Mouse (Mus musculus) CD4-positive, CD25-positive, alpha-beta regulatory T cell, adult 4 months (primary cell): ENCODE measurements around the gene Bola2. TPM values are rescaled to one million over a fixed set of nuclear protein-coding genes. Genes with fewer than 3 reads are reported as not detected.
"Not testable (repeated sequence)": the region's sequence is repeated elsewhere in the genome, so short reads cannot be mapped to it uniquely, and the experiment has no call there.

Experiments
- ATAC-seq: one replicate; pipeline ENCODE4 v1.8.0; 2017
- polyA plus RNA-seq, 2 experiments: library from polyadenylated mRNA; unstranded; fragments of 100-300 nt; shearing (Covaris generic); gene quantifications; one replicate each; pipeline ENCODE4 v1.2.1; 2017

Bola2 gene
- polyA plus RNA-seq: 100 to 1,000 TPM in 1 of 2 experiments, 10 to 100 TPM in 1; 82.6 to 175 TPM

DNA sequence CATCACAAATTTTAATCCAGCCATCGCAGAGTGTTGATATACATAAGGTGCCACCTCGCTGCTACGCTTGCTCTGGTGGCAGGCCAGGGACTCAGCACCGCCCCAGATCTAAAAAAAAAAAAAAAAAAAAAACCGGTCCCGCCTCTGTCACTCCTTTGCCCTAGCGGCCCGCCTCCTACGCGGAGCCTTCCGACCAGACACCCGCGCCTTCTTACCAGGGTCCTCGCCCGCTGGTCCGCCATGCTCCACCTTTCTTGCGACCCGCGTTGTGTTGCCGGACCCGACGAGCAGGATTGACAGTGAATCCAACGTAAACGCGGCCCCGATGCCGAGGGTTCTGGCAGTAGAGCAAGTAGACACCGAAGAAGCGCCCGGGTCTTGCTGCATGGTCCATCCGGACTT lies at the start of gene Bola2:
Bola2 (plus strand) TSS at position 192 of the 402 bp plus-strand sequence.
- peak; percentile 55 for ATAC-seq

DNA sequence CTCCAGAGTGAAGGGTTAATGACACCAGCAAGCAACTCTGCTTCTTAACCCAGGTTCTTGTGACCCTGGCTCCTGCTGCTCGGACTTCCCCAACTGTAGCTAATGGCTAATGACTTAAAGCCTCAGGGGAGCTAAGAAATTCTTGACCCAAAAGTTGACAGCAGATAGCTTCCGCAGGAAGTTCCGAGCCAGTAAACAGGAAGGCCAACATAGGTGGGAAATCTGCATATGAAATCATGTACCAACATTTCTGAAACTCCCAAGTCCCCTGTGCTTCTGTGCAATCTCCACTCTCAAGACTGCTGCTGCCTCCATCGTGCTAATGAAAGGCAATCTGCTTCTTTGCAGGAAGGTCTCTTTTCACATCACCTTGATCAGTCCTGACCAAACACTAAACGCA lies 49.5 kb upstream of the Bola2 start:
- no peak for ATAC-seq

DNA sequence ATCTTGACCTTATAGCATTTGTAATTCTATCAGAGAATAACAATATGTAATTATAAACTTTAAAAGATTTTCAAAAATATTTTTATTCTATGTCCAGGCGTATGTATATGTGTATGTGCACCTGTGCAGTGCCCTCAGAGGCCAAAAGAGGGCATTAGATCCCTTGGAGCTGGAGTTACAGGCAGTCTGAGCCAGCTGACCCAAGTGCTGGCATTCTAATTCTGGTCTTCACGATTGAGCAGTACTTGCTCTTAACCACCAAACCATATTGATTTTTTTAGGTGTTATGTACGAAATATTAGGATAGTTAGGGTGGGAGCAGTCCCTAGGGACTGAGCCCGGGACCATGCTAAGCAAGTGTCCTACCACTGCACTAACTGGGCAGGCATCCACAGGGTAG lies 46.7 kb upstream of the Bola2 start:
- no peak for ATAC-seq

DNA sequence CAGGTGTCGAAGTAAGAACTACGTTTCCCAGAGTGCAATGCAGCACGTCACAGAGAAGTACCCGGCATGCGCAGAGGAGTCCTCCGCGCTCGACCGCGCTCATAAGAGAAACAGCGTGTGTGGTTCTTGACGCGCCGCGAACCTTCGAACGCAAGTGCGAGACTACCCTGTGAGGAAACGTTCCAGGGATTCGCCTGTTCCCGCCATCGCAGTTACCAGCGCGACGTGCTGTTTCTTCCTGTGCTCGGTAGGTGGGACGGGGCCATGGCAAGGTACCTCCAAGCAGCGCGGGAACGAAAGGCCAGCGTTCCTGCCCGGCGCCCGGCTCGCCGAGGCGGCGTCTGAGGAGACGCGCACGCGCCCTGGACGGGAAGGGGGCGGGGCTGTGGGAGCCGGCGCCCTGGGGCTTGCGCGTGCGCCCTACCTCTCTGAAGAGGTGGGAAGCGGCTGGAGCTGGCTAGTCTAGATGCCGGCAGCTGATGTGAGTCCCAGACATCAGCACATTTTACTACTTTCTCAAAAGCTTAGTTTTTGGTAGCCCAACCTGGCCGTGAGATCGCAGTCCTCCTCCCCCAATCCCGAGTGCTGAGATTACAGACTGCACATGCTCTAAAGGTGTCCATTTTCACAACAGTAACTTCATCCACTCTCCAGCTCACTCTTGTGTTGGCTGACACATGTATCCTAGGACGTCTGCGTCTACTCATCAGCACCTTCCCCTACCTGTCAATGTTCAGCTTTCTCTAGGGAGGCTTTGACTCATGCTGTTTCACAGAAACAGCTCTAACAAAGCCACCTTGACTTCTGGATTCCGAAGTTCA lies 45.8 kb upstream of the Bola2 start, which contains the start of gene Sgf29:
Sgf29 (plus strand) TSS at position 79 of the 821 bp plus-strand sequence.
- ATAC-seq: peak; percentile 94

DNA sequence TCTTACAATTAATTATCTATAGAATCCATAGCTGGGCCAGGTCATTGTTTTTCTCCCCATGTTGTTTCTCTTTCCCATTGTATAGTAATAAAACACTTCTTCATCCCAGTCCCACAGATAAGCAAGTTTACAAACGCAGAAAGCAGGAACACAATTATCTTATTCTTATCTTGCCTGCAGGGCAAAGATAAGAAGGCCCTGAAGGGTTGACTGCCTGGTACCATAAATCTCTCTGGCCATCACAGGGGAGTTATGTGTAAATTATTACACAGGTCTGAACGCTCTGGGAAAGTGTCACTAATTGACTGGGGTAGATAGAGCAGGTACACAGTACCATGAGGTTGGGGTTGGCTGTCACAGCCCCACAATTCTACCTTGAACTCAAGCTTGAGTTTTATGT lies 44.3 kb upstream of the Bola2 start:
- no peak for ATAC-seq

DNA sequence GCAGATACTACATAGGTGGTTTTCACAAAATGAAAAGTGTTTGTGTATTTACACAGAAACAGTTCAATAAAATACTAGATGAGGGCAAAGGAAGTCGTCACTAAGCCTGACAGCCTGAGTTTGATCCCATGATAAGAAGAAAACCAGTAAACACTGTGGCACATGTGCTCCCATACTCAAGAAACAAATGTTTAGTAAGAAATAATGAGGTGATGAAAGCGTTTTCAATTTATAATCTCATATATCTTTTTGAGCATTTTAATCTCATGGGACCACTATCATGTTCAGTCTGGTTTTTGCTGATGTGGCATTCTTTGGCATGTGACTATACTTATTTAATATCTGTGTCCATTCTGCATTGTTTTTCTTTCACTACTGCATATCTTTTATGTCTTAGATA lies 41.2 kb upstream of the Bola2 start:
- no peak for ATAC-seq

DNA sequence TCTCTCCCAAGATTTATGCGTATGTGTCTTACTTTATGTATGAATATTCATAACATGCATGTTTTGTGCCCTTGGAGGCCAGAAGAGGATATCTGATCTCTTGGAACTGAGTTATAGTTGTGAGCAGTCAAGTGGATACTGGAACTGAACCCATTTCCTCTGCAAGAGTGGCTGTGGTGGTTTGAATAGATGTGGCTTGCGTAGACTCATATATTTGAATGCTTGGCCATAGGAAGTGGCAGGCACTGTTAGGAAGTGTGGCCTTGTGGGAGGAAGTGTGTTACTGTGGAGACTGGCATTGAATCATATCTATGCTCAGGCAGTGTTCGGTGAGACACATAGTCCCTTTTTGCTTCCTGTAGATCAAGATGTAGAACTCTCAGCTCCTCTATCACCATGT lies 39.5 kb upstream of the Bola2 start:
- peak; percentile 92 for ATAC-seq

DNA sequence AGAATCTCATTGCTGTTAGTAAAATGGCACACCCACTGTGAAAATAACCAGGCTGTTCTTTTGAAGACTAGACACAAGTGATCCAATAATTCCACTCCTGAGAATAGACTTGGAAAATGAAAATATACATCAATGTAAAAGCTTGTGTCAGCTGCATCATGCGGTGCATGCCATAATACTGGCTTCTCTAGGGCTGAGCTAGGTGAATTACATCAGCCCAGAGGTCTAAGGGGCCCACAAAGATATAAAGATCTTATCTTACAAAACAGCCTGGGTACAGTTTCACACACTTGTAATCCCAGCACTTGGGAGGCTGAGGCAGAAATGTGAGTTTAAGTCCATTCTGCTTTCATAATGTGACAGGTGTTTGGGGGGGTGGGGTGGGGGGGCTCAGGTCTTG lies 37.7 kb upstream of the Bola2 start:
- no peak for ATAC-seq

DNA sequence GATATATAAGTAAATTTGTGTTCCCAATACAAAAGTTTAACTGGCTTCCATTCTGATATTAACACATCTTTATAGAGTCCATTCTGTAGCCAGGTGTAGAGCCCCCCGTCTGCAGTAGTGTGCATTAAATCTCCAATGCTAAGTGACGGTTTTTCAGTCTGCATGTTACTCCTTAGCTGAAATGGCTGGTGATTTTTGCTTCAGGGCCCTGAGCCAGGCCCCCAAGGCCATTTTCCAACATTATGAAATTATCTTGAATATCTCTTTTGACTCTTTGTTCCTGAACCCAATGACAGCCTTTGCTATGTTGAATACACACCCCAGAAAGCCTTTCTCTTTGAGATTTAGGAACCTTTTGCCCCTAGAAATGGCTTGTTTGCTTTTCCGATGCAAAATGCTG lies 35.4 kb upstream of the Bola2 start:
- no peak for ATAC-seq

DNA sequence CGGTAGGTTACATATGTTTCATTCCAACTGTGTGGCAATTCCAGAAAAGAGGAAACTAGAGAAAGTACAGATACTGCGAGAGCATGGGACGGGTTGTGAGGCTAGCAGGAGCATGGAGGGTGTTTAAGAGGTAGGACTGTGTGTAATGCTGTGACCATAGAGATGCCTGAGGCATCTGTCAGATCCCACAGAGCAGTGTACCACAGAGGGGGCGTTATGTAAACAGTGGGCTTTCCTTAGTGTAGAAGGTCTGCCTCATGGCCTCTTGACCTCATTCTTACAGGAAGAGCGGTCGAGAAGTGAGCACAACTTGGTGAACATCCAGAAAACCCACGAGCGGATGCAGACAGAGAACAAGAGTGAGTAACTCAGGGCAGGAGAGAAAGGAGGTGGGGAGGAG lies 31.6 kb upstream of the Bola2 start:
- no peak for ATAC-seq

DNA sequence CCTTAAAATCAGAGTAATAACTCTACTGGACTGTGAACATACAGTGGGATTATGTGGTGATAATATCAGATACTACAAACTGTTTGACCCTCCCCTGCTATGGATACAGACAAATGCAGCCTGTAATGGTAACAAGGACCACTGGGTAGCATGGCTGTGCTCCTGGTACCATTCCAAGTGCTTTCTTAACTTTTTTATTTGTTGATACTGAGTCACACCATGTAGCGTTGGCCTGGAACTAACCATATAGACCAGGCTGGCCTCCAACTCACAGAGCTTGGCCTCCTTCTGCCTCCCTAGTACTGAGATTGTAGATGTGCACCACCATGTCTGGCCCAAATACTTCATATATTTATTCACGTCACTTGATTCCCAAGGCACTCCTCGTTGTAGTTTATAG lies 29.9 kb upstream of the Bola2 start:
- ATAC-seq: no peak

DNA sequence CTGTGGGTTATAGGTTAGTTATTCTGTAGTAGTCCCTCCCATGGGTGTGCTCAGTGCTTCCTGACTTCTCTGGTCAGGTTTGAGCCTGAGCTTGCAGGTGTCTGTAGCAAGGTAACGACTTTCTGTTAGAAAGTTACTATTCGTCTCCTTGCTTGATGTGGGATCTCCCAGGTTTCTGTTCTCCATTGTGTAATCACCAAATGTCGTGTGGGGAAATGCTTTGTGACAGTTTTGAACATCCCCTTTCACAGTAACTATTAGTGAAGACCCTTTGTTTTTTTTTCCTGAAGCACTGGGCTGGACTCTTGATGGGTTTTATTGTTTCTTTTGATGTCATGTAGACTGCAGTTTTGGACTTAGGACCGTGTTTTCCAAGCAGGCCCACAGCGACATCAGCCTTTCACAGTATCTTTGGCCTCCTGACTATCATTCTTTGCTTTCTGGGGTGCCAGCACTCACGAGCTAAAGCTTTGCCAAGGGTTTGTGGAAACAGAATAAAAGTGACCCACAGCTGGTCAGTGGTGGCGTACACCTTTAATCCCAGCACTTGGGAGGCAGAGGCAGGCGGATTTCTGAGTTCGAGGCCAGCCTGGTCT lies 27.6 kb upstream of the Bola2 start:
- no peak for ATAC-seq

DNA sequence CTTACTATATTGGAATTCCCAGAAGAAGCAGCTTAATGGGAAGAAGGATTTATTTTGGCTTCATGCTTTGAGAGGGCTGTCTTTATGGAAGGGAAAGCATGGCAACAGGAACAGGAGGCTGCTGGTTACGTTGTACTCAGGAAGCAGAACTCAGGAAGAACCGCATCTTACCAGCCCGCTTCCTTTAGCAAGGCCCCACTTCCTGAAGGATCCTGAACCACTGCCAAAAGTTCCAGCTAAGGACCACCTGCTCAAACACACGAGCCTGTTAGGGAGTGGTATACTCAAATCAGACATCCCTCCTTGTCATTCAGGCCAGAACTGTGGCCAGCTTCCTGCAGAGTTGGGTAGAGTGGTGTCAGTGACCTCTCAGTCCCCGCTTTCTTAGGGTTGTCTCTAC lies 26.7 kb upstream of the Bola2 start:
- no peak for ATAC-seq

DNA sequence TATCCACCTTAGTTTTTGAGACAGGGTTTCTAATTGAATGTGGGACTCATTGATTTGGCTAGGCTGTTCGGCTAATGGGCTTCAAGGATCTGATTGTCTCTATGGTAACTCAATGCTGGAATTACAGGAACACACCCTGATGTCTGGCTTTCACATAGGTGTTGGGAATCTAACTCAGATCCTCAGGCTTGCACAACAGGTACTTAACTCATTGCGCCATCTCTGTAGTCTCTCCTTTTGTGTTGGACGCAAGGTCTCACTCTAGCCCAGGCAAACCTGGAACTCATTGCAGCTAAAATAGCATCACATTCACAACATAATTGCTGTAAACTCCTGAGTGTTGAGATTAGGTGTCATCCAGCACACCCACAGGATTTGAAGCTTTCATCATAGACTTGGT lies 25.0 kb upstream of the Bola2 start:
- no peak for ATAC-seq

DNA sequence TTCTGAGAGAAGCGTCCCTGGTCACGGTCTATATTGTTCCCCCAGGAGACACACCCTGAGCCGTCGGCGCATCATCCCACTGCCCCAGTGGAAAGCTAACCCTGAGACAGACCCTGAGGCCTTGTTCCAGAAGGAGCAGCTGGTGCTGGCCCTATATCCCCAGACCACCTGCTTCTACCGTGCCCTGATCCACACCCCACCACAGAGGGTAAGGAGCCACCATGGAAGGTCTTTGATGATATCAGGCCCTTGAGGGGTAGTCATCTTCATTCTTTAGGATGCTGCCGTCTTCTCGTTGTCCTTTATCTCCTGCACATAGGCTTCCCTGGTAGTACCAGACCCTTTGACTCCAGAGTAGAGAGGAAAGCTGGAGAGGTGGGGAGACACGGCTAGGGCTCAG lies 23.1 kb upstream of the Bola2 start:
- no peak for ATAC-seq

DNA sequence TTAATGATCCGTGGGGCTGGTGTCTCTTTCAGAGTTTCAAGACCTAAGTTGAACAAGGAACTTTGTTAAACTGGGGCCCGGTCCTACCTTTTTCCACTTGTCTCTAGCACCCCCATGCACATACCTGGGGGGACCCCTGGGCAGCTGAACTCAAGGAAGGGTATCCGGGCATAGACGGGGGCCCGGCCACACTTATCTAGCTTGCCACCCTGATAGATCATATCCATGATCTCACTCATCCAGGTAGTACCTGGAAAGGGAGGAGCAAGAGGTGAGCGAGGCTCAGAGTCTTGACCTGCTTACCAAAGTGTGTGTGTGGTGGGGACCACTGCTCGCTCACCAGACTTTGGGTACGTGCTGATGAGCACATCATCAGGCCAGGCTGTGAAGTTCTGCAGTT lies 20.1 kb upstream of the Bola2 start:
- no peak for ATAC-seq

DNA sequence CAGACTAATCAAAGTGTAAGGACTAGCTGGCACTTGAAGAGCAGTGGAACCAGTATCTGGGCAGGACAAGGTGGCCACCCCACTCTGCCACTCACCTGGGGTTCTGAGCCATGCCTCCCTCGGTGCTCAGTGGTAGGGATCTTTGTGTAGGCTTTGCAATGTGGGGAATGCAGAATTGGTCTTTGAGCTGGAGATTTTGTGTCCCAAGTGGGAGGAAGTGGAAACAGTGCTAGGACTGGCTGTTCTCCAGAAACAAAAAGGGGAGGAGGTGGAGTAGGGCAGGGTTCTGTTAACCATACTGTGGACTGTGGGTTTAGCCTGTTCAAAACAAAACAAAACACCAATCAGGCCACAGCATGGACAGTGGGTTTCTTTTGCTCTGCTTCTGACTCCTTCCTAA lies 19.0 kb upstream of the Bola2 start, which contains the start of gene Sult1a1:
Sult1a1 (minus strand) TSS at position 226 of the 400 bp plus-strand sequence.
- no peak for ATAC-seq

DNA sequence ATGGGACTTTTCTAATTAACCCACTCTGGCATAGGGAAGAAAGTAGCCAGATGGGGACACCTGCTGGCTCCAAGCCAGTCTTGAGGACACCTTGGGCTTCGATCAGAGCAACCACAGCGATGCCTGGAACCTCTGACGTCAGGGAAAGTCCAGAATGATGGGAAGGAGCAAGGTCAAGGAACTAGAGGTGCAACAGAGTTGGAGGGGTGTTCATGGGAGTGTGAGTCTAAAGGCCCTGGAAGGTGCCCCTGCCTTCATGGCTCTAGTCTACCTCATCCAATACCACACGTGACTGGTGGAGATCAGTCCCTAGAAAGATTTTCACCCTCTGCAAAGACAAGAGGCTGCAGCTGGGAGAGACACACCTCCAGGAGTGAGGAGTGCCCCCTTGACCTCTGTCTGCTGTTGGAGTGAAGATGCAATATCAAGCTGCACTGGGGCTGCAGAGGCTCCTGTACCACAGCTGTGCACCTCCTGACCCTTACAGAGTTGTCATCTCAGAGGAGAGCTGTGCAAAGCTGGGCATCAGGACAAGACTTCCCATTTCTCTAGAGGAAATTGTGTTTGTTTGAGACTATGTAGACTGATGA lies 18.5 kb upstream of the Bola2 start:
- no peak for ATAC-seq

DNA sequence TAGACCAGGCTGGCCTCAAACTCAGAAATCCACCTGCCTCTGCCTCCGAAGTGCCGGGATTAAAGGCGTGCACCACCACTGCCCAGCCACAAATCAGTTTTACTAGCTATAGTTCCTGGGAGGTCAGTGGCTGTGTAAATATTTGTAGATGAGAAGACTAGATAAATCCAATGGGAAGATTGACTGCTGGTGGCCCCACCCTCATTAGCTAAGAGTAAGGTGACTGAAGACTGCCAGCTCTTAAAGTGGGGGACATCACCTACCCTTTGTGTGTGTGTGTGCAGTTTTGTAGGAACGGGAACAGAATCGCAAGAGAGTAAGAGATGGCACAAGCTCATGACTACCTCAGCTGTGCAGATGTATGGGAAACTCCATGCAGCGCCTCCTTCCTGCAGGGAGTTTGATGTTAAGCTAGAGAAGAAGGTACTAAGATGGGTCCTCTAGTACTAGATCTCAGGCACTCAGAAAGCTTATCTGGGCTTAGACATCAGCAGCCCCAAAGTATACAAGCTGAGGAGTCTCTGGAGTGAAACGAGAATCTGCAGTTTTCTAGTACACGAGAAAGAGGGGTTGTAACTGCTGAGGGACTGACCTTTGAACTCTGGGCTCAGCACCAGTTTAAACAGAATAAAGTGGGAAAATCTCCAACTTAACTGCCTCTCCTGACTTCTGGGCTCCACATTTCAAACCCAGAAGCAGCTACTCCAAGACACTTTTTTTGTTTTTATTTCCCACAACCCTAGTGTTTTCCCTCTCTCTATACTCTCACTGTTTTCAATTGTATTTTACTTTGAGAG lies 16.5 kb upstream of the Bola2 start:
- ATAC-seq: no peak

DNA sequence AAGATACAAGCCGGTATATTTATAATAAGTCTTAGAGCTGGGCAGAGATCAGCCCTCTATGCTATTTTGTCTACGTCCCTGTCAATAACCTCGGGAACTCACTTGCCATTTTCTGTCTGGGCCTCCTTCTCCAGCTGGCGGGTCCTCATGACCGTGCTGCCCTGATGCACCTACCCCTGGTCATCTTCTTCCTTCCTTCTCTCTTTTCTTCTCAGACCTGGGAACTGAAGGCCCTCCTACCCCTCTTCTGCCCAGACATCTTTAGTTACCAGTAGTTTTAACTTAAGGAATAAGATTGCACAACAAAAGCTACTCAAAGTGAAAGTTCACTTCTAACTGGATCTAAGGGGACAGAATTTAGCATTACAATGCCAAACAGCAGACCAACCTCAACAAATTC lies 15.5 kb upstream of the Bola2 start:
- ATAC-seq: no peak

DNA sequence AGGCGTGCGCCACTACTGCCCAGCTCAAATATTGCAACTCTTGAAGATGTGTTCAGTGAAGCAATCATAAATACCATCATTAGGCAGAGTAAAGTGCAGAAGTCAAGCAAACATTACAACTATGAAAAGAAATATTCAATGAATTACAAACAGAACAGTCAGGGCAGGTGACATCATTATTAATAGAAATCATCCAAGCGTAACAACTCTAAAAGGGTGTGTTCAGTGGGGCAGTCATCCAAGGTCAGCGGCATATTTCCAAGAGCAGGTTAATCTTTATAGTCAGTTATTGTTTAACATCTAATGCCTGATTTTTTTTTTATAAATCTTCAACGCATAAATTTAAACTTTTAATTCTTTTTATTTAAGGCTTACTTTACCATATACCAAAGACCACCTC lies 14.0 kb upstream of the Bola2 start:
- no peak for ATAC-seq

DNA sequence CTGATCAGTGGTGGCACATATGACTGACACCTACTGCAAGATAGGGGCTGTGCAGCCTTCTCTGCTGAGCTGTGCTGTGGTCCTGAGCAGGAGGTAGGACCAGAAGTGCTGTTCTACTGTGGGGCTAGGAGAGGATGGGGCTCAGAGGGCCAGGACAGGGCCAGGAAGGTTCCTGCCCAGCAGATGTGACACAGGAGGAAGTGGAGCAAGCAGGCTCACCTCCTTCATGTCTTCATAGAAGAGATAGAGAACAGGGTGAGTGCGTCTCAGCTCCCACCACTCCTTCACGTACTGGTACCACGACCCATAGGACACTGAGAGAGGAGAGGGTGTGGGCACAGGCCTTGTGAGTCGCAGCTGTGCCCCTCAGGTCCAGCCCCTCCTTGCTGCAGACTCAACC lies 7.0 kb upstream of the Bola2 start:
- not testable (repeated sequence) for ATAC-seq

DNA sequence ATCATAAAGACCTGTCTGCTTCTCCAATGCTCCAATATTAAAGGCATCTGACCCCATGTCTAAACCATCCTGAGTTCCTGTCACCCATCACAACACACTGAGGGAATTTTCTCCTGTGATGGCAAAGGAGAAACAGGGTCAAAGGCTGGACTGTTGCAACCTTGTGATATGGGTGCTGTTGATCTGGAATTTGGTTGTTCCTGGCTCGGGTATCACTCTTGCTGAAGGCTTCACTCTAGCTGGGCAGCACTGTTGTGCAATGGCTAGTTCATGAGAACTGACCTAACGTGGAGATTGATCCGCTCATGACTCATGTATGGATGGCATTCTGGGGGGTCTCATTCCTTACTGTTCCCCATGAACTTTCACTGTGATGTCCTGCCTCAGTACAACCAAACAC lies 6.2 kb upstream of the Bola2 start:
- ATAC-seq: no peak
